Mouse (Mus musculus): Measurements from ENCODE around the gene Mettl16. TPM values are rescaled to one million over a fixed set of nuclear protein-coding genes. Genes with fewer than 3 reads are reported as not detected.
"Not testable (repeated sequence)": the region's sequence is repeated elsewhere in the genome, so short reads cannot be mapped to it uniquely, and the experiment has no call there.

The Mettl16 gene
- total RNA-seq, 1 experiment from 2014 or later: 28.1 TPM

- ATAC-seq (replicated peaks; ENCODE audit: insufficient number of reproducible peaks, low FRiP score, low TSS enrichment, poor library complexity, severe bottlenecking): no peak
Observed at GRCm38 (mm10) chr11:74770037-74770436, 593 bp upstream of the Mettl16 start.

DNA sequence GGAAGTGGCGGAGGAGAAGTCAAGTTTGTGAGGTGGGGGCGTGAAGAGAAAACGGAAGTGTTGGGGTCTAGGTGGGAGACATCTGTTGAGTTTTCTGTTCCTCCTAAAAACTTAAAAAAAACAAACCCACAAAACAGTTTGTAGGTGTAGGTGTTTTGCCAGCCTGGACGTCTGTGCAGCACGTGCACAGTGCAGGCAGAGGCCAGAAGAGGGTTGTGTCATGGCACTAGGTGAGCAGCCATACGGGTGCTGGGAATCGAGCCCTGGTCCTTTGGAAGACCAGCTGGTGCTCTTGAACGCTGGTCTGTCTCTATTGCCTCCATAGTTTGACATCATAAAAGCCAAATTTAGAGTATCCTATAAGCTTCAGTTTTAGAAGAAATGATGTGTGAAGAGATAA, 604 bp downstream of the Mettl16 start:
- no peak for ATAC-seq (replicated peaks; ENCODE audit: insufficient number of reproducible peaks, low FRiP score, low TSS enrichment, poor library complexity, severe bottlenecking)

DNA sequence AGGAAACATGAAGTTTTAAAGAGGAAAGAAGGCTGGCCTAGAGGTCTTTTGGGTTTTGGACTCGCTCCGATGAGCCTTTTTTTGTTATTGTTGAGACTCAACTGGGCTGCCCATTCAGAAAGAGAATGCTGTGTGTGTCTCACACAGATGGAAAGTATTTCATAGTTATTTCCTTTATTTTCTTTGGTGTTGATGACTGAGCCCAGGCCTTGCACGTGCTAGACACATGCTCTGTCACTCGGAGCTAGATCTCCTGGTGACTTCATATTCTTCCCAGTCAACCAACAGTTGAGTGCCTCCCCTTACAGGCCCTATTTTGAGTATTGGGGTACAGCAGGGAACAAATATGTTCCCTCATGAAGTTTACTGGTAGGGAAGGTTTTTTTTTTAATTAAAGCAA, 1.0 kb downstream of the Mettl16 start:
- ATAC-seq (replicated peaks; ENCODE audit: insufficient number of reproducible peaks, low FRiP score, low TSS enrichment, poor library complexity, severe bottlenecking): no peak

GRCm38 (mm10) chr11:74772386-74772785, 1.8 kb downstream of the Mettl16 start:
- no peak for ATAC-seq (replicated peaks; ENCODE audit: insufficient number of reproducible peaks, low FRiP score, low TSS enrichment, poor library complexity, severe bottlenecking)

DNA sequence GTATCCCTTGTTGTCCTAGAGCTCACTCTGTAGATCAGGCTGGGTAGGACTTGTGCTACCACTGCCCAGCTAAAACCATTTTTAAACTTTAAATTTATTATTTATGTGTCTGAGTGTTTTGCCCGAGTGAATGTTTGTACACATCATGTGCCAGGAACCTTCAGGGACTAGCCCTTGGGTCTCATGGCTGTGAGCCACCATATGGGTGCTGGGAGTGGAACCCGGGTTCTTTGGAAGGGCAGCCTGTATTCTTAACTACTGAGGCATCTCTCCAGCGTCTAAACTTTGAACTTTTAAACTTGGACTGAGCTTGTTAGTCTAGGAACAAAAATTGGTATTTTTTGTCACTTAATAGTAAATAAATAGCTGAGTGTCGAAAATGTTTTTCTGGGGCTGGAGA, 22.2 kb downstream of the Mettl16 start:
- no peak for ATAC-seq (replicated peaks; ENCODE audit: insufficient number of reproducible peaks, low FRiP score, low TSS enrichment, poor library complexity, severe bottlenecking)

GRCm38 (mm10) chr11:74800658-74801057, 30.0 kb downstream of the Mettl16 start:
- ATAC-seq (replicated peaks; ENCODE audit: insufficient number of reproducible peaks, low FRiP score, low TSS enrichment, poor library complexity, severe bottlenecking): no peak

DNA sequence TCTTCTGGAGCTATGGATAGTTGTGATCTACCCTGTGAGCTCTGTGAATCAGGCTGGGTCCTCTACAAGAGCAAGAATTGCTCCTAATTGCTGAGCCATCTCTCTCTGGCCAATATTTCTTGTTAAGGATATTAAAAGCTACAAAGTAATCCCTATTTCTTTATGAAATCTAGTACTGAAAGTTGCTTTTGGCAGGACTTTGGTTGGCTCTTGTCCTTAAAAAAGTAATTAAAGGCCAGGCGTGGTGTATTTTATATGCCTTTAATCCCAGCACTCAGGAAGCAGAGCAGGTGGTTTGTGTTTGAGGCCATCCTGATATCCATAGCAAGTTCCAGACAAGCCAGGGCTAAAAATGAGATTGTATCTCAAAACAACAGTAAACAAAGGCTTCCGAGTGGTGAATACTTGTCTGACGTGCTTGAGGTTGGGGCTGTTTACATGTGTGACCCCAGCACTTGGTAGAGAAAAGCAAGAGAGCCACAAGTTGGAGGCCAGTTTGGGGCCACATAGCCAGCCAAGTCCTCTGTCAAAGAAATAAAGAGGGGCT, 33.5 kb downstream of the Mettl16 start:
- ATAC-seq (replicated peaks; ENCODE audit: insufficient number of reproducible peaks, low FRiP score, low TSS enrichment, poor library complexity, severe bottlenecking): no peak

- ATAC-seq (replicated peaks; ENCODE audit: insufficient number of reproducible peaks, low FRiP score, low TSS enrichment, poor library complexity, severe bottlenecking): no peak
Observed at GRCm38 (mm10) chr11:74807246-74807882, 36.7 kb downstream of the Mettl16 start.

DNA sequence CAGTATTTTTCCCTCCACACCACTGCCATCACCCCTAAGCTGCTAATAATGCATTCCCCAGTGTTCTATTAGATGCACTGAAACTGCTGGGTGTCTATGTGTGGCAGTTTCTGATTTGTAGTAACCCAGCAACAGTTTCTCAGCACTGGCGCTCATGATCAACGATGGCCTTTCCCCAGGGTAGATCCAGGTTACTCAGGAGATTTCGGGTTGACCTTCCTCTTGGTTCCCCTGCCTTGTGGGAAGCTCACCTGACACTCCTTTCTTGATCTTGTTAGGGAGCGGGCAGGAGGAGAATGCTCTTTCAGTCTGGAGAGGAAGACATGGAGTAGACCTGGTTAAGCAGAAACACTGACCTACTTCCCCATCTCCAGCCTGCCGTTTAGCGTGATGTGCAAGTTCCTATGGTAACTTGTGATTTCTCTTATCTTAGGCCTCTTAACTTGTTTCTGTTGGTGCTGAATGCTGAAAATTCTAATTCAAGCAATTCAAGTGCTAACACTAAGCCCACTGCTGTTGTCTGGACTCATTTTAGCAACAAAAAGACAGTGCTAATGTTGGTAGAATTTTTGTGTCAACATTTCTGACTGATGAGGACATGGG, 37.7 kb downstream of the Mettl16 start:
- no peak for ATAC-seq (replicated peaks; ENCODE audit: insufficient number of reproducible peaks, low FRiP score, low TSS enrichment, poor library complexity, severe bottlenecking)

DNA sequence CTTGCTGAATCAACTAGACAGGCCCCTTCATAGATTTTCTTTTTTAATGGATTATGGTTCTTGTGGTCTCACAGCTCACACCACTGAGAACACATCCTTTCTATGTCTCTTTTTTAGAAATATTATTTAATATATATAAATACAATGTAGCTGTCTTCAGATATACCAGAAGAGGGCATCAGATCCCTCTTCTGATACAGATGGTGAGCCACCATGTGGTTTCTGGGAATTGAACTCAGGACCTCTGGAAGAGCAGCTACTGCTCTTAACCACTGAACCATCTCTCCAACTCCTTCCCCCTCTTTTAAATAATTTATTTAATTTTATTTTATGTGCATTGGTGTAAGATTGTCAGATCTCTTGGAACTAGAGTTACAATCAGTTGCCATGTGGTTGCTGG, 39.5 kb downstream of the Mettl16 start:
- no peak for ATAC-seq (replicated peaks; ENCODE audit: insufficient number of reproducible peaks, low FRiP score, low TSS enrichment, poor library complexity, severe bottlenecking)

DNA sequence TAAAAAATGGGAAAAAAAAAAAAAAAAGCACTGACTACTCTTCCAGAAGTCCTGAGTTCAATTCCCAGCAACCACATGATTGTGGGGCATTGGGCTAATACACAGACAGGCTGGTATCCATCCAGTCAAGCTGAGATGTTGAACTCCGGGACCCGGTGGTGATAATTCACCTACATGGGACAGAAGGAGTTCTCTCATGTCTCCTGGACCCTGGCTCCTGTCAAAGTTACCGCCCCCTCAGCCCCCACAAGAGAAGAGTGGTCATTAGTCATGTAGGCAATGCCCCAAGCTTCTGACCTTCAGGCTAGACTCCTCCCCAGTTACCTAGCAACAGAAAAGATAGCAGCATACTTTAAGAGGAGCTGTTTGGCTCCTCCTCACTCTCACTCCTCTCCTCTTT, 40.4 kb downstream of the Mettl16 start:
- ATAC-seq (replicated peaks; ENCODE audit: insufficient number of reproducible peaks, low FRiP score, low TSS enrichment, poor library complexity, severe bottlenecking): not testable (repeated sequence)

GRCm38 (mm10) chr11:74811538-74811937, 40.9 kb downstream of the Mettl16 start:
- ATAC-seq (replicated peaks; ENCODE audit: insufficient number of reproducible peaks, low FRiP score, low TSS enrichment, poor library complexity, severe bottlenecking): no peak

- ATAC-seq (replicated peaks; ENCODE audit: insufficient number of reproducible peaks, low FRiP score, low TSS enrichment, poor library complexity, severe bottlenecking): no peak
Observed at GRCm38 (mm10) chr11:74815795-74816194, 45.2 kb downstream of the Mettl16 start.

DNA sequence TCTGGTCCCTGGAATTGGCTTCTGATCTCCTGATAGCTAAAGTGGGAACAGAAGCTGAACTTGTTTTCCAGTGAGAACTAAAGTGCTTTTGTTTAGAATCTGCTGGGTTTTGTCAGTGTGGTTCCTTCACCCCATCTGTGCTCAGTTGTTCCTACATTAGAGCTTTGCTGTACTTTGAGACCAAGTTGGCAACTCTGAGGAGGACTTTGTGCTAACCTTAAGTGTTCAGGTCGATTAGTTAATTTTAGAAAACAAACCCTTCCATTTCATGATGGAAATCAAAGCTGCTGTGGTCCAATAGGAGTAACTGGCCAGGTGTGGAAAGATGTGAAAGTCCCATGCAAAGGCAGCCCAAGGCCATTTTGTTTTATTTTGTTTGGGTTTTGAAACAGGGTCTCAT, 50.3 kb downstream of the Mettl16 start:
- no peak for ATAC-seq (replicated peaks; ENCODE audit: insufficient number of reproducible peaks, low FRiP score, low TSS enrichment, poor library complexity, severe bottlenecking)

GRCm38 (mm10) chr11:74821463-74821862, 50.8 kb downstream of the Mettl16 start:
- ATAC-seq (replicated peaks; ENCODE audit: insufficient number of reproducible peaks, low FRiP score, low TSS enrichment, poor library complexity, severe bottlenecking): no peak; the same call in 1 of the 2 replicates

GRCm38 (mm10) chr11:74822746-74823440, 52.3 kb downstream of the Mettl16 start:
- ATAC-seq (replicated peaks; ENCODE audit: insufficient number of reproducible peaks, low FRiP score, low TSS enrichment, poor library complexity, severe bottlenecking): no peak

GRCm38 (mm10) chr11:74826151-74826550, 55.5 kb downstream of the Mettl16 start:
- ATAC-seq (replicated peaks; ENCODE audit: insufficient number of reproducible peaks, low FRiP score, low TSS enrichment, poor library complexity, severe bottlenecking): no peak

GRCm38 (mm10) chr11:74826702-74827101, 56.1 kb downstream of the Mettl16 start:
- ATAC-seq (replicated peaks; ENCODE audit: insufficient number of reproducible peaks, low FRiP score, low TSS enrichment, poor library complexity, severe bottlenecking): no peak

GRCm38 (mm10) chr11:74827791-74828403, 57.3 kb downstream of the Mettl16 start:
- no peak for ATAC-seq (replicated peaks; ENCODE audit: insufficient number of reproducible peaks, low FRiP score, low TSS enrichment, poor library complexity, severe bottlenecking)

Measured in monocyte, adult 5-6 weeks (primary cell).